Mouse (Mus musculus): ENCODE data around the gene Fen1.

DNA sequence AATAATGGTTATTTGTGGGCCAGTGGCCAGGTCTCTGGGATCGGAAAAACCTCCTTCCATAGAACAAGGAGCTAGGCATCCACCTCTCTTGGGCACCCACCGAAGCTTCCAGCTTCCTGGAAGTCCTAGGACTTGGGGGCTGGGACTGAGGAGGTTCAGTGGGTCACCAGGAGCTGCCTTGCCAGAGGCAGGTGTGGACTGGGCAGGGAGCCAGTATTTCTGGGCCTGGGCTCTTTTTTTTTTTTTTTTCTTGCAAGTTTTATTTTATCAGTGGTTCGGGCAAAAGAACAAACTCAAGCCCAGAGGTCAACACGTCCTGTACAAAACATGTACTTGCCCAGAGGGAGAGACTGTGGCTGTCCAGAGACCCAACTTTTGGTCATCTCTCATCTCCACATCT is 21.8 kb upstream of the Fen1 start:
- TF ChIP-seq CTCF (IDR thresholded peaks at IDR 0.05; ENCODE audit: control insufficient read depth, insufficient read depth, insufficient read length) = no peak
- TF ChIP-seq FOSL1 (IDR thresholded peaks at IDR 0.05; ENCODE audit: insufficient read depth, low read length, poor library complexity, severe bottlenecking) = no peak
- TF ChIP-seq MAX (IDR thresholded peaks at IDR 0.05) = no peak
- no peak for TF ChIP-seq CEBPB (IDR thresholded peaks at IDR 0.05; ENCODE audit: low read depth)
- no peak for TF ChIP-seq USF1 (IDR thresholded peaks at IDR 0.05; ENCODE audit: low read depth)
- TF ChIP-seq MYOD1 (IDR thresholded peaks at IDR 0.05; ENCODE audit: control insufficient read depth, insufficient read length, low read depth) = no peak

All from C2C12 (cell line).